12 mouse cellular contexts compared by ENCODE assay signal in the genomic region with DNA sequence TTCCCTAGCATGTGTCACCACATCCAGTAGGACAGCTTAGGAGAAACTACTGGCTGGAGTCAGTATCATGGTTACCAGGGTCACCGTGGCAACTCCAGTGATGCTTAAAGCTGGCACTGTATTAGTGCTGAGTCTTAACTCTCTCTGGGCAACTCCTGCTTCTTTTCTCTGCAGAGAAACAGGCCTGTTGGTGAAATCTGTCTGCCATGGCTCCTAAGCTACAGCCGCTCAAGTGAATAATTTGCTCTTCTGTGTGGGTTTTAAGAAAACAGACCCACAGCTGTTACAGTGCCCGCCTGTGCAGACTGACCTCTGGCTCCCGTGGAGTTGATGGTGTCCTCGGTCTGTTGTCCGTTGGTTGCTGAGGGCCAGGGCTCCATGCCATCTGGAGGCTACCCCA.
DNase-seq lines count a peak whose midpoint lies in the region; ATAC-seq and TF ChIP-seq lines count a peak whose summit lies in the region.
"Had no signal": no experiment of that assay in that cellular context is flagged by ENCODE, and none has a peak within 500 bp of the region (broad histone marks: within the 10 kb centered on the region; RNA-seq: fewer than 3 reads in every experiment).

No protein-coding gene starts in this region.

- no peak for TF ChIP-seq CTCF in layer of hippocampus, adult 2 months (conservative IDR thresholded peaks at IDR 0.05)

- H3K36me3 ChIP-seq in forebrain, embryonic 11.5 days (ENCODE audit: control insufficient read depth, insufficient read depth, low read length): no peaks in the 10 kb centered on the region
- no peaks in the 10 kb centered on the region for H3K36me3 ChIP-seq in neural tube, embryonic 13.5 days
- no peaks in the 10 kb centered on the region for H3K36me3 ChIP-seq in liver, embryonic 11.5 days (ENCODE audit: control insufficient read depth, insufficient read depth, low read length)
- H3K36me3 ChIP-seq: heart, embryonic 13.5 days; limb, embryonic 13.5 days had no signal

- no peaks in the 10 kb centered on the region for H3K9me3 ChIP-seq in forebrain, embryonic 11.5 days (ENCODE audit: control insufficient read depth, low read length)
- H3K9me3 ChIP-seq in neural tube, embryonic 13.5 days: no peaks in the 10 kb centered on the region
- H3K9me3 ChIP-seq in liver, embryonic 11.5 days (ENCODE audit: control insufficient read depth, low read length): no peaks in the 10 kb centered on the region
- H3K9me3 ChIP-seq: heart, embryonic 13.5 days; limb, embryonic 13.5 days had no signal

- 58% methylated on average over 6 of the region's 6 CpGs for WGBS in forebrain, embryonic 11.5 days
- WGBS in neural tube, embryonic 13.5 days: 25% methylated on average over 6 of the region's 6 CpGs
- WGBS in liver, embryonic 11.5 days: 91% methylated on average over 6 of the region's 6 CpGs

- peak; percentile 37; the same call in 1 of the 2 replicates for ATAC-seq in forebrain, embryonic 11.5 days (replicated peaks; ENCODE audit: low FRiP score)
- ATAC-seq in neural tube, embryonic 13.5 days (ENCODE audit: low read depth): peak; percentile 78
- no peak for ATAC-seq in liver, embryonic 11.5 days (replicated peaks; ENCODE audit: low FRiP score)

- no peak overlapping the region for H3K4me3 ChIP-seq in layer of hippocampus, adult 2 months
- no peak overlapping the region for H3K4me3 ChIP-seq in forebrain, embryonic 11.5 days (ENCODE audit: low read depth, low read length)
- no peak overlapping the region for H3K4me3 ChIP-seq in neural tube, embryonic 13.5 days
- H3K4me3 ChIP-seq in liver, embryonic 11.5 days (ENCODE audit: low read depth, low read length): no peak overlapping the region
- H3K4me3 ChIP-seq: heart, embryonic 13.5 days; limb, embryonic 13.5 days had no signal

- peaks cover 3% of the 10 kb centered on the region; the same call in 1 of the 2 replicates for H3K27me3 ChIP-seq in forebrain, embryonic 11.5 days (ENCODE audit: control insufficient read depth, insufficient read depth, low read length)
- peaks cover 4% of the 10 kb centered on the region; the same call in 1 of the 2 replicates for H3K27me3 ChIP-seq in neural tube, embryonic 13.5 days
- H3K27me3 ChIP-seq in liver, embryonic 11.5 days (replicated peaks; ENCODE audit: control insufficient read depth, insufficient read depth, low read length): no peaks in the 10 kb centered on the region
- H3K27me3 ChIP-seq: CH12.LX; limb, embryonic 13.5 days had no signal

- H3K4me2 ChIP-seq in forebrain, embryonic 11.5 days (ENCODE audit: low read depth, low read length, severe bottlenecking): no peak overlapping the region
- H3K4me2 ChIP-seq in neural tube, embryonic 13.5 days: no peak overlapping the region
- no peak overlapping the region for H3K4me2 ChIP-seq in liver, embryonic 11.5 days
- H3K4me2 ChIP-seq: heart, embryonic 13.5 days; limb, embryonic 13.5 days had no signal

- H3K9ac ChIP-seq in forebrain, embryonic 11.5 days (ENCODE audit: low read length): no peak overlapping the region
- no peak overlapping the region for H3K9ac ChIP-seq in neural tube, embryonic 13.5 days
- no peak overlapping the region for H3K9ac ChIP-seq in liver, embryonic 11.5 days (ENCODE audit: low read depth, low read length)
- H3K9ac ChIP-seq: heart, embryonic 13.5 days; limb, embryonic 13.5 days had no signal

- H3K4me1 ChIP-seq in forebrain, embryonic 11.5 days (replicated peaks; ENCODE audit: control insufficient read depth, insufficient read depth, low read length): peaks cover 14% of the 10 kb centered on the region; the same call in 1 of the 2 replicates
- peaks cover 56% of the 10 kb centered on the region for H3K4me1 ChIP-seq in neural tube, embryonic 13.5 days (replicated peaks)
- H3K4me1 ChIP-seq in liver, embryonic 11.5 days (replicated peaks; ENCODE audit: control insufficient read depth, insufficient read depth, low read length): peaks cover 15% of the 10 kb centered on the region; the same call in 1 of the 2 replicates

- peak overlapping the region; percentile 68 for H3K27ac ChIP-seq in layer of hippocampus, adult 2 months
- H3K27ac ChIP-seq in forebrain, embryonic 11.5 days (ENCODE audit: low read depth, low read length): peak overlapping the region; percentile 25; the same call in 1 of the 2 replicates
- no peak overlapping the region for H3K27ac ChIP-seq in neural tube, embryonic 13.5 days (replicated peaks)
- no peak overlapping the region for H3K27ac ChIP-seq in liver, embryonic 11.5 days (ENCODE audit: low read depth, low read length)
- H3K27ac ChIP-seq: heart, embryonic 13.5 days; limb, embryonic 13.5 days had no signal

- peak; percentile 16 to 45 for DNase-seq in layer of hippocampus, adult 2 months (ENCODE audit: low spot score in 2 of 2)
- no peak for DNase-seq in layer of hippocampus, adult 9-10 months (ENCODE audit: low spot score)
- DNase-seq in forebrain, embryonic 11.5 days (ENCODE audit: low spot score): no peak
- peak; percentile 39 to 63 for DNase-seq in layer of hippocampus, adult 8-10 months (ENCODE audit: low spot score in 2 of 2)
- no peak for DNase-seq in liver, embryonic 11.5 days (ENCODE audit: low spot score)
- DNase-seq in B cell, adult 2 months: no peak
- DNase-seq in heart, adult 18-20 months: no peak
- DNase-seq: thymus, adult 2 months had no signal

Comparison
In these comparisons a context has a peak if more than half of its experiments do, and no peak if none do; other contexts are left out.
1. DNase-seq: peak in layer of hippocampus, adult 2 months (2 of 2) and layer of hippocampus, adult 8-10 months (2 of 2); none in layer of hippocampus, adult 9-10 months (single experiment), forebrain, embryonic 11.5 days (single experiment), liver, embryonic 11.5 days (single experiment), B cell, adult 2 months (0 of 2) and heart, adult 18-20 months (0 of 2).
2. H3K27ac ChIP-seq: peak in layer of hippocampus, adult 2 months (single experiment) and forebrain, embryonic 11.5 days (single experiment); none in neural tube, embryonic 13.5 days (single experiment) and liver, embryonic 11.5 days (single experiment).